Mouse (Mus musculus) mature B cell (primary cell): Measurements from ENCODE around the gene Nlrp1a.

Experiments used
- in situ Hi-C: fragments of 300-500 bp; cut with MboI; formaldehyde crosslinking; loops from 2 replicates; pipeline ENCODE4 v1.14.3; 2019

Nlrp1a gene

DNA sequence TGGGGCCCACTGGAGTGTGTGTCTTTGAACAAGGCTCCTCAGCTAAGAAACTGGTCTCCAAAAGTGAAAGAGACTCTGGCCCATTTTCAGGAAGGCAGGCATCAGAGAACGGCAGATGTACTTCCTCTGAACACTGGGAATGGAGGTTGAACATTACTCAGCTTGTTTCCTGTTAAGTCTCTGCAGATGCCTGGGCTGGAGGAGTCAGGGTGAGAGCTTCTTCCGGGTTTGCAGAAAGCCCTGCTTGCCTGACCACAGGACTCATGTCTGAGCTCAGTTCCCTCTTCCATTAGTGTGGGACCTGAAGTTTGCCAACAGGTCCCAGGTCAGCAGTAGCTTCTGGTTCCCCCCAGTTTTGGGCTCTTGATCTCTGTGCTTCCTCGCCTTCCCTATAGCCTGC, at the start of gene Nlrp1a:
TSS of gene Nlrp1a (minus strand) at position 44 of the 400 bp plus-strand sequence.
- in situ Hi-C loops, result no loop called here

DNA sequence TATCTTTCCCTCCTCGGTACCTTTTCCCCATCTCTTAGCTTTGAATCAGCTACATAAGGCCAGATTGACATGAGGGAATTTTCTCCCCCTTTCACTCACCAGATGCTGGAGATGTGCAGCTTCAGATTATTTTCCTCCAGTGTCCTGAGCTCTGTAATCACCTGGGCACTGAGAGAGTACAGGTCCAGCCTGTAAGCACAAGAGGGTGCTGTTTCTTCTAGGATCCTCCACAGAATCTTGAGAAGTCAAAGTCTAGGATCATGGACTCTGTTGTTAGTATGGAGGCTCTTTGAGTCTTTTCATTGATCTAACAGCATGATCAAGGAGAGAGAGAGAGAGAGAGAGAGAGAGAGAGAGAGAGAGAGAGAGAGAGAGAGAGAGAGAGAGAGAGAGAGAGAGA, 25.1 kb upstream of the Nlrp1a start:
- in situ Hi-C loops, result no loop called here

DNA sequence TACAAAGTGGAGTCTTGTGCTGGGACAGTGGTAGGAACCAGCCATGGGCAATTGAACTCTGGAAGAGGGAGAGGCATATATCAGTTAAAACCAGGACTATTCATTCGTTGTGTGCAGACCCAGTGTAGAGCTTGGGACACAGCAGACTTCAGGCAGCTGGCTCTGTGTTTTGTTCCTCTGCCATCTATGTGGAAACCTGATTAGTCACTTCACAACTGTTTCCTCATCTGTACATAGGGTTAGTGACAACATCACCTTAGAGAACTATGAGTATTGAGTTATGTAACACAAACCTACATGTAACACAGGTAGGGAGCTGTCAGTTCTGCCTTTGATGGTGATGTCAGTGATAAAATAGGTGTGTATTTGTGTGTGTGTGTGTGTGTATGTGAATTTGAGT, 19.6 kb upstream of the Nlrp1a start:
- in situ Hi-C loops, result no loop called here

DNA sequence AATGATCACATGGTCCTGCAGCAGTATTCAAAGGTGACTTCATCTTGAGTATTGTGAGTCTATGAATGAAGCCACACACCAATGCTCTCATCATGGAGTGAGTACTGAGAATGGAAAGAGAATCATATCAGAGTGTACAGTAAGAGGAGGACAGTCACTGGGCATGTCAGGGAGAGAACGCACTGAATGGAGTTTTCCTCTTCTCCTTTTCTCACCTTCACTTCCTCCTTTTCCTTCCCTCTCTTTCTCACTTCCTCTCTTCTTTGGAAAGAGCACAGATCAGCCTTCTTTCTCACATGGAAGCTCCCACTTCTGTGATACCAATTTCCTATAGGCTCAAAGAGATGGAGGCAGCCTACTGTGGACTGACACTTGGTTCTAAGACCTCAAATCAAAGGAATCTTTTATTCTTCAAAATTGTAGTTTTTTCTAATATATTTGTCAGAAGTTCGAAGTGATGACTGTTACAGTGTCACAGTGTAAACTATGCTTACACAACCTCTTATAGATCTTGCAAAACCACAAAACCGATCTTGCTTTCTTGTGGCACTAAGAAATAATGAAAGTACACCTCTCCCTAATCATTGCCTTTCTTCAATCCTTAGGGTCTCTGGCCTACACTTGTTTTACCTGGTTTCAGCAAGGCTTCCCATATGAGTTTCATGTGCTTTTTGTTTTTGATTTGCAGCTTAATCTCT, 15.1 kb upstream of the Nlrp1a start:
- in situ Hi-C loops, result no loop called here

DNA sequence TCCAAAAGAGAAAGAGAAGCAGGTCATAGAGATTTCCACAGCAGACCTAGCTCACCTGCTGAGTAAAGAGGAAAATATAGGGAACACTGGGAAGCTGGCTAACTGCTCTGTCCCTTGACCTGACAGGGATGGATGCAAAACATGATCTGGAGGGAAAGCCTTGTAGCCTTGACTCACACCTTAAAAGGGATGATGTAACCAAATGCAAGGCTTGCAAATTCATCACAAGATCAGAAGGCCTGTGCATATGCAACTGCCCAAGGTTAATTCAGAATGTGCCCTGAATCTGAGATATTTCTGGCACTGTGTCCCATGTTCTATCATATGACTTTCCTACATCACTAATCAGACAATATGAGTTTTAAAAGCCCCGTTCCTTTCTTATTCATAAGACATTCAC, 10.8 kb upstream of the Nlrp1a start:
- in situ Hi-C loops, result no loop called here

DNA sequence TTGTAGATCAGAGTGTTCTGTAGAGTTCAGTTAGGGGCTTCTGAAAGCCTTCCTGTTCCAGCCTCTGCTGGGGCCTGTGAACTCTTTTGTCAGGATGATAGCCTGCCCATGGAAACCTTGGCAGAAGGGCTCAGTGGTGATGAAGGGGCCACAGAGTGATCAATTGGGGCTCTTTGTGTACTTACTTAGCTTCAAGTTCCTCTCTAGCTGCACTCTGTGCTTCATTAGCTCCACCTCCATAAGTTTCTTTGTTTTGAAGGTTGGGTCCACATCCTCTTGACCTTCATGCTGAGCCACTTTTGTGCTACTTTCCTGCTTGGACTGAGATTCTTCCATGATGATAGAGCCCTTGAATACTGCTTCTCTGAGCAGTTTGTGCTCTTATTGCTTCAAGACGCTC, 2.5 kb downstream of the Nlrp1a start:
- in situ Hi-C loops, result no loop called here

DNA sequence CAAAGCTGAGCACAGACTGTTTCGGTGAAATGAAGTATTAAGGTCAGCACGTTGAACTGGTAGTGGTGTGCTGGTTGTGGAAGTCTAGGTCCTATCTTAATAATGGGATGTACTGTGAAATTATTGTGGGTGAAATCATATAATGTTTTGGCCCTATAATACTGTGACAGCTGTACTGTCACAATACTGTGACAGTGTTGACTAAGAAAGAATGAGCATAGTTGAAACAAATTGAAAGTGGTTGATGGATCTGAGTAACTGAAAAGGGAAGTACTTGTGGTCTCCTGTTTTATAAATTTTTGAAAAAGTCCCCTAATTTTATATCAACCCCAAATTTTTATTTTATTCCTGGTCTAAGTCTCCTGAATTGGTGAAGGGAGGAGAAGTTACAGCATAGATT, 37.4 kb downstream of the Nlrp1a start:
- in situ Hi-C loops, result no loop called here

DNA sequence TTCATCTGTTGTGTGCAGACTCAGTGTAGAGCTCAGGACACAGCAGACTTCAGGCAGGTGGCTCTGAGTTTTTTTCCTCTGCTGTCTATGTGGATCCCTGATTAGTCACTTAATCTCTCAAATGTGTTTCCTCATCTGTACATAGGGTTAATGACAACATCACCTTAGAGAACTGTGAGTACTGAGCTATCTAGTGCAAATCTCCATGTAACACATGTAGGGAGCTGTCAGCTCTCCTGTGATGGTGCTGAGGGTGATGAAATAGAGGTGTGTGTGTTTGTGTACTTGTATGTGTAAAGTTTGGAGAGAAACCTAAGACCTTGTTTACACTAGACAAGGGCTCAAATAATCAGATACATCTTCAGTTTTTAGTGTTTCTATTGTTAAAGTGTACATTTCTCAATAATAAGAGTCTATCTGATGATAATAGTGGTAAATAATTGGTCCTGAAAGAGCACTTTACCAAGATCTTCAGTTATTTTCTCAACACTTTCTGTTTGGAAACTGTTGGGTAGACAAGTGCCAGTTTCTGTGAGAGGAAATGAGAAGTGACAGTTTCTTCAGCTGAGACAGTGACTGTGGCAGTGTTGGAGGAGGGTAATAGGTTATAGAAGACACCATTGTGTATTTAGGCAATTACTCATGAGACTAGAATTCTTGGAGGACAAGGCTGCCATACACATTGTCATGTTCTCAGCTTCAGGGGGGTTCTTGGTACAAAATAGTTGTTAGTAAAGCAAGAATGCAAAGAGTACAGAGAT, 38.1 kb downstream of the Nlrp1a start:
- in situ Hi-C loops, result no loop called here

DNA sequence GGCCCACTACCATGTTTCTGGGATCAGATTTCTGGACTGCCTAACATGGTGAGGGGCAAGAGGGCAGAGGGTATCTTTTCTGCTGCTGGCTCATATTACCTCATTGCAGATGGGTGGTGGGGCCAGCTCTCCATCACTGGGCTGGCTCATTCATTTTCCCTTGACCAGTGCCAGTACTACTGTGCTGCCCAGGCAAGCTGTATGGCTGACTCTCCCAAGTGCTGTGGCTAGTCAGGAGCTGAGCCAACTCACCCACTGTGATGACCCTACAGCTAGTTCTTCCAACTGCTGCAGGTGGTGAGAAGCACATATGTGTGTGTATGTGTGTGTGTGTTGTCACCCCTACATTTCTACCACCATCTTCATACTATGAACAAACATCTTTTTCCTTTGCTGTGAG, 40.6 kb downstream of the Nlrp1a start:
- in situ Hi-C loops, result no loop called here

DNA sequence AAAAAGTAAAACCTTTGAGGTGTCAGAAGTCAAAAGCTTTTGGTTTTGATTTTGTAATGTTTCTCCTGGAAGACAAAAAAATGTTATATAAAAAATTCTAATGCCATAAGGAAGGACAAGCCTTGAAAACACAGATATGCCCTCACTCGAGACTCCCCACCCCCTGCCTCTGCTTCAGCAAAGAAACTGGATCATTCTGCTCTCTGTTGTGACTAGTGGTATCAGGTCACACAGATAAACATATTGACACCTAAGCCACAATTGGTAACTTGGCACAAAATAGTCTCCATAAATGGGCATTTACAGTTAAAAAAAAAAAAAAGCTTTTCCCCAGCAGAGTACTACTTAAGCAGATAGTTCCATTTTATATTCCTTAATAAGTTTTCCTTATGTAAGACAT, 68.2 kb downstream of the Nlrp1a start:
- in situ Hi-C loops, result no loop called here

DNA sequence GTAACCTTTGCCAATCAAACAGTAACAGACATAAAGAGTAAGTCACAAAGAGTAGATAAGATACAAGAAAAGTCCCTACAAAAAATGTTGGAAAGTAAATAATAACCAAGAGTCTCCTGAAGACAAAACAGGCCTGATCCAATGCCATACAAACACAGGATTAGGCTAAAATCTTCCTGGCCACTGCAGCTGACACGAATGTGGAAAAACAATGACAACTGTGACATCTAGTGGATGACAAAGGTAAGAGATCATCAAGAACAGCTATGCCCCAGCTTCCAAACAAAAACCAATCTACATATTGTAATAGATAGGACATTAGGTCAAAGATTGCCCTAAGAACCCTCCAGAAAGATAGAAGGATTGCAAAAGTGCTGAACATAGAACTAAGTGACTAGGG, 92.0 kb downstream of the Nlrp1a start:
- in situ Hi-C loops, result no loop called here
